Mouse (Mus musculus) lung, adult 2 months (tissue): ENCODE measurements around the gene A630089N07Rik.
"Not testable (repeated sequence)": the region's sequence is repeated elsewhere in the genome, so short reads cannot be mapped to it uniquely, and the experiment has no call there.

ENCODE experiments used
- CTCF ChIP-seq: fragments of 200-500 bp; IDR thresholded peaks from 2 replicates; pipeline ENCODE4 v1.5.1; 2011; ENCODE audit warnings: mild to moderate bottlenecking, low read length, control low read depth; ENCODE audit not compliant: insufficient read depth
- POLR2A ChIP-seq: fragments of 200-500 bp; IDR thresholded peaks from 2 replicates; pipeline ENCODE4 v1.6.1; 2011; ENCODE audit warnings: low read depth, mild to moderate bottlenecking, control low read depth, low read length, borderline replicate concordance; ENCODE audit errors: extremely low read depth

DNA sequence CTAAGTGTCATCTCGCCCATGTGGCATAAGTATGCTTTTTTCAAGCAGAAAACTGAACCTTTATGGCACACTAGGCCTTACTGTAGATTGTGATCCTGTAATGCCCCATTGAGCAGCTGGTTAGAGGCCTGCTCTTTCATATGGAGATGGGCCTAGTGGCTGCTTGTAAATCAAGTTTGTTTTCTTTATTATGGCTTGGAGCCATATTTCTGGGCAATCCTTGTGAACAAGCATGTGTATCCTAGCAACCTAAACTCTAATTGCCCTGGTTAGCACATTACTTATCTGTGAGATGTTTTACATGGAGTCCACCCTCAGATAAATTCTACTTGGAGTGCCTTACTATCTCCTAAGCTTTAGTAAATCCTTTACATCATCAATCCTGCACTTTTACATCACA lies 1.1 kb downstream of the A630089N07Rik start:
- TF ChIP-seq CTCF, POLR2A: not testable (repeated sequence)
